Mouse (Mus musculus) cortical plate, adult 2 months (tissue): ENCODE measurements around the gene Xpot. TPM values are rescaled to one million over a fixed set of nuclear protein-coding genes. Genes with fewer than 3 reads are reported as not detected.

Source experiments
- H3K27ac ChIP-seq: fragments of 200-500 bp; 2 replicates; pipeline ENCODE4 v1.5.1; 2012; ENCODE audit warnings: low read length, control low read depth, inconsistent platforms; ENCODE audit not compliant: insufficient read depth
- H3K4me1 ChIP-seq: fragments of 200-500 bp; 2 replicates; pipeline ENCODE4 v1.6.1; 2011; ENCODE audit warnings: low read length; ENCODE audit not compliant: control insufficient read depth, insufficient read depth
- H3K4me3 ChIP-seq: fragments of 200-500 bp; 2 replicates; pipeline ENCODE4 v1.5.1; 2011; ENCODE audit warnings: mild to moderate bottlenecking, low read length, control low read depth; ENCODE audit not compliant: insufficient read depth
- CTCF ChIP-seq: fragments of 200-500 bp; IDR thresholded peaks from 2 replicates; pipeline ENCODE4 v1.5.1; 2011; ENCODE audit warnings: mild to moderate bottlenecking, control low read depth, low read length; ENCODE audit not compliant: insufficient read depth; ENCODE audit errors: extremely low read depth
- POLR2A ChIP-seq: fragments of 200-500 bp; IDR thresholded peaks from 2 replicates; pipeline ENCODE4 v1.6.1; 2011; ENCODE audit warnings: mild to moderate bottlenecking, low read length, control low read depth; ENCODE audit not compliant: insufficient read depth; ENCODE audit errors: extremely low read depth
- polyA plus RNA-seq: library from polyadenylated mRNA; depleted of rRNA; stranded (reverse); fragments of >200 nt; gene quantifications from 2 replicates; pipeline ENCODE4 v1.2.3, GENCODE M21; 2012

The Xpot gene
- polyA plus RNA-seq, 1 experiment: 60.8 TPM

GRCm38 (mm10) chr10:121580381-121580780 is 45.8 kb downstream of the Xpot start:
- no peak overlapping the region for H3K4me3 ChIP-seq
- H3K27ac ChIP-seq: no peak overlapping the region
- H3K4me1 ChIP-seq: peaks cover 3% of the 10 kb centered on the region; the same call in 1 of the 2 replicates
- TF ChIP-seq CTCF (no peak), POLR2A (no peak)

- H3K4me3 ChIP-seq: no peak overlapping the region
- no peak for TF ChIP-seq POLR2A
- TF ChIP-seq CTCF: no peak
- H3K4me1 ChIP-seq: no peaks in the 10 kb centered on the region
- no peak overlapping the region for H3K27ac ChIP-seq
These were observed 49.8 kb downstream of the Xpot start for GRCm38 (mm10) chr10:121576372-121576771.

GRCm38 (mm10) chr10:121571511-121572147 is 54.5 kb downstream of the Xpot start:
- no peak overlapping the region for H3K4me3 ChIP-seq
- no peaks in the 10 kb centered on the region for H3K4me1 ChIP-seq
- no peak overlapping the region for H3K27ac ChIP-seq
- no peak for TF ChIP-seq POLR2A

- H3K4me3 ChIP-seq: no peak overlapping the region
- no peaks in the 10 kb centered on the region for H3K4me1 ChIP-seq
- no peak for TF ChIP-seq POLR2A
- no peak for TF ChIP-seq CTCF
- H3K27ac ChIP-seq: no peak overlapping the region
These were observed 55.1 kb downstream of the Xpot start for GRCm38 (mm10) chr10:121571031-121571430.

GRCm38 (mm10) chr10:121569796-121570195 is 56.3 kb downstream of the Xpot start:
- H3K4me1 ChIP-seq: no peaks in the 10 kb centered on the region
- H3K27ac ChIP-seq: no peak overlapping the region
- TF ChIP-seq POLR2A (no peak), CTCF (no peak)
- H3K4me3 ChIP-seq: no peak overlapping the region

- H3K27ac ChIP-seq: no peak overlapping the region
- H3K4me1 ChIP-seq: no peaks in the 10 kb centered on the region
- TF ChIP-seq POLR2A (no peak), CTCF (no peak)
- H3K4me3 ChIP-seq: no peak overlapping the region
These were observed 57.0 kb downstream of the Xpot start for GRCm38 (mm10) chr10:121569001-121569589.

GRCm38 (mm10) chr10:121568534-121568933 is 57.6 kb downstream of the Xpot start:
- Histone ChIP-seq H3K4me1 (no peaks in the 10 kb centered on the region), H3K4me3 (no peak overlapping the region), H3K27ac (no peak overlapping the region)
- TF ChIP-seq CTCF (no peak), POLR2A (no peak)

GRCm38 (mm10) chr10:121568026-121568425 is 58.1 kb downstream of the Xpot start:
- Histone ChIP-seq H3K27ac (no peak overlapping the region), H3K4me1 (no peaks in the 10 kb centered on the region), H3K4me3 (no peak overlapping the region)
- TF ChIP-seq POLR2A (no peak), CTCF (no peak)

- TF ChIP-seq POLR2A (no peak), CTCF (no peak)
- Histone ChIP-seq H3K27ac (no peak overlapping the region), H3K4me3 (no peak overlapping the region), H3K4me1 (no peaks in the 10 kb centered on the region)
These were observed 61.7 kb downstream of the Xpot start for GRCm38 (mm10) chr10:121564447-121564846.

- Histone ChIP-seq H3K4me1 (peaks cover 5% of the 10 kb centered on the region), H3K4me3 (no peak overlapping the region), H3K27ac (no peak overlapping the region)
- TF ChIP-seq POLR2A (no peak), CTCF (no peak)
These were observed 67.9 kb downstream of the Xpot start for GRCm38 (mm10) chr10:121558231-121558630.

- Histone ChIP-seq H3K27ac (no peak overlapping the region), H3K4me3 (no peak overlapping the region), H3K4me1 (peaks cover 5% of the 10 kb centered on the region)
- TF ChIP-seq CTCF: 0 out of 2 replicates have a peak, but pooled peaks have one; percentile 1
- TF ChIP-seq POLR2A: no peak
These were observed 69.9 kb downstream of the Xpot start for GRCm38 (mm10) chr10:121556263-121556662.
